In genomic region chr5:147317991-147318390, GRCm38 (mm10) we compare ENCODE assay signal across 16 mouse cellular contexts. TPM values are rescaled to one million over a fixed set of nuclear protein-coding genes. Genes with fewer than 3 reads are reported as not detected.
DNase-seq lines count a peak whose midpoint lies in the region; ATAC-seq and TF ChIP-seq lines count a peak whose summit lies in the region.
"Had no signal": no experiment of that assay in that cellular context is flagged by ENCODE, and none has a peak within 500 bp of the region (broad histone marks: within the 10 kb centered on the region; RNA-seq: fewer than 3 reads in every experiment).

No protein-coding gene starts in this region.

- no peaks in the 10 kb centered on the region for H3K9me3 ChIP-seq in neural tube, embryonic 11.5 days (ENCODE audit: control insufficient read depth, low read length)
- H3K9me3 ChIP-seq in neural tube, embryonic 15.5 days (replicated peaks) = no peaks in the 10 kb centered on the region
- H3K9me3 ChIP-seq: hindbrain, embryonic 13.5 days; megakaryocyte, embryonic 14.5 days had no signal

- no peak for DNase-seq in kidney, adult 2 months
- DNase-seq in kidney, postnatal 4 days = no peak
- DNase-seq in neural tube, embryonic 11.5 days (ENCODE audit: low spot score) = peak; percentile 13
- DNase-seq in cerebellum, postnatal 36 days = no peak
- no peak for DNase-seq in Muller cell, postnatal 12 days (ENCODE audit: inconsistent ontology term)
- DNase-seq: adrenal gland, adult 2 months; cerebellum, adult 18-20 months; right cerebral cortex, adult 18-20 months had no signal

- no peaks in the 10 kb centered on the region for H3K4me1 ChIP-seq in kidney, adult 2 months (ENCODE audit: control insufficient read depth, insufficient read depth, low read length)
- 0 out of 2 replicates have a peak, but pooled peaks cover 3% of the 10 kb centered on the region for H3K4me1 ChIP-seq in neural tube, embryonic 11.5 days (ENCODE audit: control insufficient read depth, insufficient read depth, low read length)
- peaks cover 10% of the 10 kb centered on the region; the same call in 1 of the 2 replicates for H3K4me1 ChIP-seq in neural tube, embryonic 15.5 days
- no peaks in the 10 kb centered on the region; the same call in 1 of the 2 replicates for H3K4me1 ChIP-seq in bone marrow, adult 2 months (ENCODE audit: control insufficient read depth, insufficient read depth, low read length)
- H3K4me1 ChIP-seq in small intestine, adult 2 months (ENCODE audit: control insufficient read depth, insufficient read depth, insufficient read length, low read length) = peaks cover 8% of the 10 kb centered on the region

- H3K27me3 ChIP-seq in kidney, adult 2 months (replicated peaks; ENCODE audit: control insufficient read depth, insufficient read depth, low read length) = no peaks in the 10 kb centered on the region
- H3K27me3 ChIP-seq in neural tube, embryonic 11.5 days (ENCODE audit: control insufficient read depth, insufficient read depth, low read length) = peaks cover 64% of the 10 kb centered on the region
- H3K27me3 ChIP-seq in neural tube, embryonic 15.5 days (replicated peaks) = peaks cover 87% of the 10 kb centered on the region
- H3K27me3 ChIP-seq in small intestine, adult 2 months (ENCODE audit: control insufficient read depth, insufficient read depth, low read length) = no peaks in the 10 kb centered on the region; the same call in 1 of the 2 replicates

- H3K9ac ChIP-seq in neural tube, embryonic 11.5 days (ENCODE audit: low read length) = no peak overlapping the region
- H3K9ac ChIP-seq in neural tube, embryonic 15.5 days (replicated peaks) = no peak overlapping the region
- H3K9ac ChIP-seq: hindbrain, embryonic 13.5 days had no signal

- TF ChIP-seq CTCF in kidney, adult 2 months (conservative IDR thresholded peaks at IDR 0.05; ENCODE audit: insufficient read depth, insufficient read length, low read depth, low read length) = peak; percentile 50
- peak; percentile 48 for TF ChIP-seq CTCF in bone marrow, adult 2 months (IDR thresholded peaks at IDR 0.05; ENCODE audit: control insufficient read depth, insufficient read depth, low read length)
- peak; percentile 71; the same call in 1 of the 2 replicates for TF ChIP-seq CTCF in small intestine, adult 2 months (IDR thresholded peaks at IDR 0.05; ENCODE audit: extremely low read depth, insufficient read length, insufficient replicate concordance, low read depth, low read length)

- H3K36me3 ChIP-seq in kidney, adult 2 months (ENCODE audit: control insufficient read depth, insufficient read depth, low read length) = no peaks in the 10 kb centered on the region
- no peaks in the 10 kb centered on the region for H3K36me3 ChIP-seq in neural tube, embryonic 11.5 days (ENCODE audit: control insufficient read depth, insufficient read depth, low read length)
- H3K36me3 ChIP-seq in neural tube, embryonic 15.5 days = no peaks in the 10 kb centered on the region
- H3K36me3 ChIP-seq in small intestine, adult 2 months (ENCODE audit: control insufficient read depth, insufficient read depth, low read length) = no peaks in the 10 kb centered on the region
- H3K36me3 ChIP-seq: hindbrain, embryonic 13.5 days had no signal

- no peak for ATAC-seq in neural tube, embryonic 11.5 days (ENCODE audit: insufficient read depth, low FRiP score, low TSS enrichment)
- no peak for ATAC-seq in neural tube, embryonic 15.5 days (ENCODE audit: low FRiP score)
- ATAC-seq: forebrain, embryonic 16.5 days; Patski had no signal

- no peak for TF ChIP-seq POLR2A in kidney, adult 2 months (IDR thresholded peaks at IDR 0.05; ENCODE audit: low read depth, low read length)
- TF ChIP-seq POLR2A in bone marrow, adult 2 months (IDR thresholded peaks at IDR 0.05; ENCODE audit: borderline replicate concordance, control insufficient read depth, low read depth, low read length) = no peak
- no peak for TF ChIP-seq POLR2A in small intestine, adult 2 months (IDR thresholded peaks at IDR 0.05; ENCODE audit: low read depth, low read length)

- no peak overlapping the region for H3K4me3 ChIP-seq in kidney, adult 2 months (ENCODE audit: insufficient read depth, low read depth, low read length)
- H3K4me3 ChIP-seq in neural tube, embryonic 11.5 days (ENCODE audit: low read depth, low read length) = no peak overlapping the region
- H3K4me3 ChIP-seq in neural tube, embryonic 15.5 days (replicated peaks) = no peak overlapping the region
- H3K4me3 ChIP-seq in bone marrow, adult 2 months (replicated peaks; ENCODE audit: control insufficient read depth, low read depth, low read length) = no peak overlapping the region
- H3K4me3 ChIP-seq in small intestine, adult 2 months (ENCODE audit: low read depth, low read length) = no peak overlapping the region
- H3K4me3 ChIP-seq: hindbrain, embryonic 13.5 days; megakaryocyte, embryonic 14.5 days had no signal

- no peak overlapping the region for H3K27ac ChIP-seq in kidney, adult 2 months (ENCODE audit: insufficient read depth, low read depth, low read length)
- H3K27ac ChIP-seq in neural tube, embryonic 11.5 days (ENCODE audit: low read depth, low read length) = no peak overlapping the region
- no peak overlapping the region for H3K27ac ChIP-seq in neural tube, embryonic 15.5 days (replicated peaks)
- H3K27ac ChIP-seq in bone marrow, adult 2 months (ENCODE audit: control insufficient read depth, insufficient read depth, low read depth, low read length, poor library complexity) = no peak overlapping the region
- H3K27ac ChIP-seq in small intestine, adult 2 months (ENCODE audit: insufficient read depth, low read depth, low read length) = peak overlapping the region; percentile 49; the same call in 1 of the 2 replicates
- H3K27ac ChIP-seq: hindbrain, embryonic 13.5 days had no signal

- WGBS in kidney, adult 2 months = 41% methylated on average over 7 of the region's 7 CpGs
- WGBS in neural tube, embryonic 11.5 days = 23% methylated on average over 7 of the region's 7 CpGs
- WGBS in neural tube, embryonic 15.5 days = 26% methylated on average over 7 of the region's 7 CpGs
- 39% methylated on average over 7 of the region's 7 CpGs for whole genome bisulfite sequencing in bone marrow, adult 2 months
- 21% methylated on average over 7 of the region's 7 CpGs for WGBS in small intestine, adult 2 months

- H3K4me2 ChIP-seq in neural tube, embryonic 11.5 days (ENCODE audit: low read depth) = no peak overlapping the region
- no peak overlapping the region for H3K4me2 ChIP-seq in neural tube, embryonic 15.5 days
- H3K4me2 ChIP-seq: hindbrain, embryonic 13.5 days had no signal

RNA-seq across cellular contexts. Expression of gene Urad, which starts 4.2 kb away (rescaled TPM):
- polyA plus RNA-seq in kidney, adult 2 months (2012; rRNA removed) = not detected in 2 replicates
- not detected in 2 replicates for polyA plus RNA-seq in neural tube, embryonic 11.5 days (2014; fragmentation: Nextera tagmentation; extraction: Ambion mirVana)
- 0.24 TPM in 1 of 2 replicates, not detected in the other for polyA plus RNA-seq in neural tube, embryonic 15.5 days (2015; fragmentation: Nextera tagmentation; extraction: Ambion mirVana)
- polyA plus RNA-seq in bone marrow, adult 2 months (2011; ENCODE audit: insufficient read depth, insufficient read length, low replicate concordance, missing spikeins) = not detected in 2 replicates
- 3.1 and 4.7 TPM in 2 replicates for polyA plus RNA-seq in small intestine, adult 2 months (2012; rRNA removed)
- polyA plus RNA-seq: embryonic facial prominence, embryonic 11.5 days; forebrain, embryonic 16.5 days; hindbrain, embryonic 13.5 days; Patski had no signal

RNA-seq across cellular contexts. Expression of gene Cdx2, which starts 10.9 kb away (rescaled TPM):
- not detected in 2 replicates for polyA plus RNA-seq in kidney, adult 2 months (2012; rRNA removed)
- not detected in 2 replicates for polyA plus RNA-seq in neural tube, embryonic 11.5 days (2014; fragmentation: Nextera tagmentation; extraction: Ambion mirVana)
- 3.1 TPM in 1 of 2 replicates, not detected in the other for polyA plus RNA-seq in neural tube, embryonic 15.5 days (2015; fragmentation: Nextera tagmentation; extraction: Ambion mirVana)
- not detected in 2 replicates for polyA plus RNA-seq in bone marrow, adult 2 months (2011; ENCODE audit: insufficient read depth, insufficient read length, low replicate concordance, missing spikeins)
- polyA plus RNA-seq in small intestine, adult 2 months (2012; rRNA removed) = 116 and 344 TPM in 2 replicates
- polyA plus RNA-seq: adrenal gland, adult 2 months; embryonic facial prominence, embryonic 11.5 days; forebrain, embryonic 16.5 days; hindbrain, embryonic 13.5 days had no signal

RNA-seq across cellular contexts. Expression of gene Pdx1, which starts 48.2 kb away (rescaled TPM):
- polyA plus RNA-seq in kidney, adult 2 months (2012; rRNA removed) = not detected in 2 replicates
- not detected in 2 replicates for polyA plus RNA-seq in neural tube, embryonic 11.5 days (2014; fragmentation: Nextera tagmentation; extraction: Ambion mirVana)
- polyA plus RNA-seq in neural tube, embryonic 15.5 days (2015; fragmentation: Nextera tagmentation; extraction: Ambion mirVana) = not detected in 2 replicates
- not detected in 2 replicates for polyA plus RNA-seq in bone marrow, adult 2 months (2011; ENCODE audit: insufficient read depth, insufficient read length, low replicate concordance, missing spikeins)
- 0.32 and 65.5 TPM in 2 replicates for polyA plus RNA-seq in small intestine, adult 2 months (2012; rRNA removed)
- polyA plus RNA-seq: adrenal gland, adult 2 months; embryonic facial prominence, embryonic 11.5 days; forebrain, embryonic 16.5 days; hindbrain, embryonic 13.5 days; Patski had no signal

Comparison
In these comparisons a context has a peak if more than half of its experiments do, and no peak if none do; other contexts are left out.
1. RNA of gene Cdx2, which starts 10.9 kb away (polyA plus RNA-seq): 116 to 344 TPM in small intestine, adult 2 months; not detected in kidney, adult 2 months, not detected in neural tube, embryonic 11.5 days, 3.1 TPM in neural tube, embryonic 15.5 days and not detected in bone marrow, adult 2 months; every median in the first group is over 10 times any median in the second.
2. Peak in every context shown above with its lines, with median percentiles within 50 percentile points of each other: CTCF ChIP-seq.